Mouse (Mus musculus) bone marrow, adult 2 months (tissue): ENCODE measurements around the gene Armc12.

Experiments
- CTCF ChIP-seq: fragments of 200-500 bp; IDR thresholded peaks from 2 replicates; pipeline ENCODE4 v1.5.1; 2011; ENCODE audit warnings: low read length, control low read depth; ENCODE audit not compliant: control insufficient read depth, insufficient read depth
- POLR2A ChIP-seq: fragments of 200-500 bp; IDR thresholded peaks from 2 replicates; pipeline ENCODE4 v1.6.1; 2011; ENCODE audit warnings: low read depth, mild to moderate bottlenecking, control low read depth, low read length, borderline replicate concordance; ENCODE audit not compliant: control insufficient read depth

DNA sequence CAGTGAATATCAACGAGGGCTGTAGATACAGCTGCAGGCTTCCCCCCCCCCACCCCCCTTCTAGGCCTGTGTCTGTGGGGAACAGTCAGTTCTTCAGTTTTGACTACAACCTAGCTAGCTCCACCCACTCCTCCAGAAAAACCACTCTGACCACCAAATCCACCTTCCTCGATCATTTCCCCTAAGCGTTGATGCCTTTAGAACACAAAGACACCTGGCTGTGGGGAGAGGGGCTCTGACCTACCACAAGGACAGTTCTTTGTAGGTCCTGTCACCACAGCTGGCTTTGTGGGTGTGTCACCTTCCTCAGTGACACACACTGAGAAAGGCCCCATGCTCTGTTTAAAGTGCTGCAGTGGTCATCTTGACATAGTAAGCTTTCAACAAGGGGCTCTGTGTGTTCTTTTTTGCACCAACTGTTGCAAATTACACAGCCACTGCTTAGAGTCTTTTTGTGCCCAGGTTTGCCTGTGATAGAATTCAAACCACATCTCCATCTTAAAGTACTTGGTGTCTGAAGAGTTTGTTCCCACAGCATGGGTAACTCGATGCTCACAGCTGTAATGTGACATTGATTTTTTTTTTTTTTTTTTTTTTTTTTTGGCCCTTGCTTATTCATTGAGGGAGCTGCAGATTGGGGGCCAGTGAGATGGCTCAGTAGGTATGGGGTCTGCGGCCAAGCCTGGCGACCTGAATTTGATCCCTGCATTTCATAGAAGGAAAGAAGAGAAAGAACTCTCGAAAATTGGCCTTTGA is 42.2 kb upstream of the Armc12 start:
- no peak for TF ChIP-seq CTCF
- TF ChIP-seq POLR2A, result no peak
